Comparison of ENCODE assay signal across 10 mouse cellular contexts in genomic region chr11:62106401-62106871, GRCm38 (mm10).
DNase-seq lines count a peak whose midpoint lies in the region; ATAC-seq lines count a peak whose summit lies in the region.
"Had no signal": no experiment of that assay in that cellular context is flagged by ENCODE, and none has a peak within 500 bp of the region (broad histone marks: within the 10 kb centered on the region; RNA-seq: fewer than 3 reads in every experiment).

No protein-coding gene starts in this region.

- no peak overlapping the region for H3K4me3 ChIP-seq in forebrain, embryonic 13.5 days
- H3K4me3 ChIP-seq in neural tube, embryonic 13.5 days: no peak overlapping the region
- H3K4me3 ChIP-seq: embryonic facial prominence, embryonic 15.5 days had no signal

- H3K9me3 ChIP-seq in forebrain, embryonic 13.5 days (replicated peaks): no peaks in the 10 kb centered on the region
- H3K9me3 ChIP-seq in neural tube, embryonic 13.5 days: no peaks in the 10 kb centered on the region
- H3K9me3 ChIP-seq: embryonic facial prominence, embryonic 15.5 days had no signal

- WGBS in forebrain, embryonic 13.5 days: 67% methylated on average over 1 of the region's 1 CpGs
- WGBS in neural tube, embryonic 13.5 days: 80% methylated on average over 1 of the region's 1 CpGs

- H3K9ac ChIP-seq in forebrain, embryonic 13.5 days: no peak overlapping the region
- H3K9ac ChIP-seq in neural tube, embryonic 13.5 days: no peak overlapping the region
- H3K9ac ChIP-seq: embryonic facial prominence, embryonic 15.5 days had no signal

- no peaks in the 10 kb centered on the region for H3K36me3 ChIP-seq in forebrain, embryonic 13.5 days (ENCODE audit: poor library complexity, severe bottlenecking)
- no peaks in the 10 kb centered on the region for H3K36me3 ChIP-seq in neural tube, embryonic 13.5 days
- H3K36me3 ChIP-seq: embryonic facial prominence, embryonic 15.5 days had no signal

- ATAC-seq in frontal cortex, adult (ENCODE audit: low TSS enrichment): peak; percentile 96
- ATAC-seq in forebrain, embryonic 13.5 days: no peak
- ATAC-seq in neural tube, embryonic 13.5 days (ENCODE audit: low read depth): peak; percentile 87

- H3K27me3 ChIP-seq in forebrain, embryonic 13.5 days: no peaks in the 10 kb centered on the region
- H3K27me3 ChIP-seq in neural tube, embryonic 13.5 days: no peaks in the 10 kb centered on the region
- H3K27me3 ChIP-seq: embryonic facial prominence, embryonic 15.5 days had no signal

- no peak overlapping the region for H3K4me2 ChIP-seq in forebrain, embryonic 13.5 days
- H3K4me2 ChIP-seq in neural tube, embryonic 13.5 days: no peak overlapping the region
- H3K4me2 ChIP-seq: embryonic facial prominence, embryonic 15.5 days had no signal

- peaks cover 7% of the 10 kb centered on the region; the same call in 1 of the 2 replicates for H3K4me1 ChIP-seq in forebrain, embryonic 13.5 days
- no peaks in the 10 kb centered on the region for H3K4me1 ChIP-seq in neural tube, embryonic 13.5 days (replicated peaks)
- H3K4me1 ChIP-seq: embryonic facial prominence, embryonic 15.5 days had no signal

- DNase-seq in frontal cortex, postnatal 25 days (ENCODE audit: low spot score in 2 of 2): no peak
- DNase-seq in layer of hippocampus, postnatal 14 days (ENCODE audit: low spot score in 2 of 2): peak; percentile 46 to 71
- no peak for DNase-seq in embryo, embryonic 9.5 days (ENCODE audit: extremely low spot score)
- no peak for DNase-seq in kidney, postnatal 36 days
- no peak for DNase-seq in c-Kit-positive CD71-positive TER-119-positive erythroid progenitor cells, embryonic 14.5 days (ENCODE audit: low spot score)
- DNase-seq: lung, postnatal 14 days had no signal

- H3K27ac ChIP-seq in forebrain, embryonic 13.5 days: 0 out of 2 replicates have a peak overlapping the region, but pooled peaks have one; percentile 16
- H3K27ac ChIP-seq in neural tube, embryonic 13.5 days (replicated peaks): peak overlapping the region; percentile 68; the same call in 1 of the 2 replicates
- H3K27ac ChIP-seq: embryonic facial prominence, embryonic 15.5 days had no signal

Comparison
In these comparisons a context has a peak if more than half of its experiments do, and no peak if none do; other contexts are left out.
1. DNase-seq: peak in layer of hippocampus, postnatal 14 days (2 of 2); none in frontal cortex, postnatal 25 days (0 of 2), embryo, embryonic 9.5 days (single experiment), kidney, postnatal 36 days (0 of 2) and c-Kit-positive CD71-positive TER-119-positive erythroid progenitor cells, embryonic 14.5 days (single experiment).